Mouse (Mus musculus) megakaryocyte, embryonic 14.5 days (primary cell): ENCODE results near the gene Rgs1. TPM values are rescaled to one million over a fixed set of nuclear protein-coding genes. Genes with fewer than 3 reads are reported as not detected.

Source experiments
- H3K27me3 ChIP-seq: replicated peaks from 2 replicates; pipeline ENCODE3; 2012; ENCODE audit warnings: inconsistent platforms
- H3K36me3 ChIP-seq: replicated peaks from 2 replicates; pipeline ENCODE3; 2012; ENCODE audit warnings: low read length, inconsistent platforms, mixed read lengths
- H3K4me1 ChIP-seq: 2 replicates; pipeline ENCODE4 v1.6.1; 2012; ENCODE audit warnings: inconsistent platforms
- H3K4me3 ChIP-seq: replicated peaks from 2 replicates; pipeline ENCODE3; 2012; ENCODE audit warnings: moderate library complexity, mild to moderate bottlenecking, inconsistent platforms
- H3K9me3 ChIP-seq: 2 replicates; pipeline ENCODE4 v1.6.1; 2012; ENCODE audit warnings: inconsistent platforms
- FLI1 ChIP-seq: IDR thresholded peaks from 2 replicates; pipeline ENCODE4 v1.6.1; 2012; ENCODE audit warnings: low read length, inconsistent platforms, mixed read lengths
- GATA1 ChIP-seq: IDR thresholded peaks from 3 replicates; pipeline ENCODE4 v1.6.1; 2012; ENCODE audit warnings: mixed read lengths, low read length, inconsistent platforms, borderline replicate concordance
- polyA plus RNA-seq: library from polyadenylated mRNA; stranded (reverse); fragments of >175 nt; gene quantifications from 2 replicates; pipeline ENCODE4 v1.2.3, GENCODE M21; 2012; ENCODE audit warnings: low replicate concordance; ENCODE audit not compliant: insufficient read depth

Gene Rgs1
- polyA plus RNA-seq, 1 experiment: 0.09 TPM

DNA sequence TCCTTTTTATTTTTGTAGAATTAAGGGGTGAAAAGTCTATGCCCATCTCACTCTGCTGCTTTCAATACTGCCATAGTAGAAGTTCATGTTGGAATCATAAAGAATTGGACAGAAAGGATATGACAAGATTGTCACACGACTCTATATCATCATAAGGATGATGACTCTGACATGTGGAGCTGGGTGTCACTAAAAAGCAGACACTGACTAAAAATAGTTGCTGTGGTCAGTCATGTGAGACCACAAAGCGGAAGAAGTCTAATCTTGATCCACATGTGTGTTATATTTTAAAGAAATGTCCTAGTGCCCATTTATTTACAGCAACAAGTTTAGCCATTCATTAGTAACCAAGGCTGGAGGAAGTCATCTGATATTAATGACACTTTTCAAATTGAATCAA, 48.5 kb downstream of the Rgs1 start:
- peak; percentile 76; the same call in 1 of the 3 replicates for TF ChIP-seq GATA1
- TF ChIP-seq FLI1: no peak
- H3K4me3 ChIP-seq: peak overlapping the region; percentile 7

DNA sequence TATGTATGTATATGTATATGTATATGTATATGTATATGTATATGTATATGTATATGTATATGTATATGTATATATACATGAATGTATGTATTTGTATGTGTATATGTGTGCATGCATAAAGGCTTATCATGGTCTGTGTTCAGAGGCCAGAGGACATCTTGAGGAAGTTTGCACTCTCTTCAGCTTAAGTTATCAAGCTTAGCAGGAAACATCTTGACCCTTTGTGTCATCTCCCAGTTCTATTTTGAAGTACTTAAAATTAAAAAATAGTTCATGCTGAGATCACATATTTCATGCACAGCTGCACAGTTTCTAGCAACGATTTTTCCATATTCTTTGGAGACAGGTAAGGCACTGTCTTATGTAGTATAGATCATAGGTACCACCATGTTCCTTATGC, 49.5 kb downstream of the Rgs1 start:
- peaks cover 47% of the 10 kb centered on the region for H3K4me1 ChIP-seq
- H3K36me3 ChIP-seq: no peaks in the 10 kb centered on the region
- no peak overlapping the region for H3K4me3 ChIP-seq
- TF ChIP-seq FLI1 (no peak), GATA1 (no peak)
- H3K27me3 ChIP-seq: no peaks in the 10 kb centered on the region
- H3K9me3 ChIP-seq: no peaks in the 10 kb centered on the region

More for the DNA sequence above, 48.5 kb downstream of the Rgs1 start:
- Histone ChIP-seq H3K4me1 (peaks cover 50% of the 10 kb centered on the region), H3K9me3 (no peaks in the 10 kb centered on the region), H3K36me3 (no peaks in the 10 kb centered on the region), H3K27me3 (no peaks in the 10 kb centered on the region)

DNA sequence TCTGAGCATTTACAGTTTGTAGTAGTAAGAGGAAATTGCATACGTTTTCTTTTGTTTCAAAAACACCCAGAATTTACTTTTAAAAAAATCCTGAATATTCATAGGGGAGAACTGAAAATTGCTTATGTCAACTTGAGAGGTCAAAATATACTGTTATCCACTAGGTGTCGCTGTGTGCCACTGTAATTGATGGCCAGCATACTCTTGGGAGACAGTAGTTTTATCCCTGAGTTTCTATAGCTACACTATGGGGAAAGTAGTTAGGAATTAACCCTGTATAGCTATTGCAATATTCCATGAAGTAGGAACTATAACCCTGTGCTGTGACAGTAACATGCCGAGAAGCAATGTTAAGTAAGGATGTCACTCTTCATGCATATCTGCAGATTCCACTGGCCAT, 51.4 kb downstream of the Rgs1 start:
- Histone ChIP-seq H3K36me3 (no peaks in the 10 kb centered on the region), H3K4me1 (peaks cover 35% of the 10 kb centered on the region), H3K4me3 (no peak overlapping the region), H3K27me3 (no peaks in the 10 kb centered on the region), H3K9me3 (no peaks in the 10 kb centered on the region)
- no peak for TF ChIP-seq GATA1
- TF ChIP-seq FLI1: no peak

Other genes with a start within 250 kb of the Rgs1 start
- 36.1 TPM in 1 of 2 replicates, not detected in the other for gene Rgs2, start 245.1 kb downstream of the Rgs1 start, polyA plus RNA-seq
- gene Rgs13, start 71.9 kb downstream of the Rgs1 start, polyA plus RNA-seq: not detected in 2 replicates